Mouse (Mus musculus): ENCODE results near the gene Grwd1. TPM values are rescaled to one million over a fixed set of nuclear protein-coding genes. Genes with fewer than 3 reads are reported as not detected.

Grwd1 gene
- total RNA-seq, 2 experiments from 2014 or later: 8.6 to 12.5 TPM

DNA sequence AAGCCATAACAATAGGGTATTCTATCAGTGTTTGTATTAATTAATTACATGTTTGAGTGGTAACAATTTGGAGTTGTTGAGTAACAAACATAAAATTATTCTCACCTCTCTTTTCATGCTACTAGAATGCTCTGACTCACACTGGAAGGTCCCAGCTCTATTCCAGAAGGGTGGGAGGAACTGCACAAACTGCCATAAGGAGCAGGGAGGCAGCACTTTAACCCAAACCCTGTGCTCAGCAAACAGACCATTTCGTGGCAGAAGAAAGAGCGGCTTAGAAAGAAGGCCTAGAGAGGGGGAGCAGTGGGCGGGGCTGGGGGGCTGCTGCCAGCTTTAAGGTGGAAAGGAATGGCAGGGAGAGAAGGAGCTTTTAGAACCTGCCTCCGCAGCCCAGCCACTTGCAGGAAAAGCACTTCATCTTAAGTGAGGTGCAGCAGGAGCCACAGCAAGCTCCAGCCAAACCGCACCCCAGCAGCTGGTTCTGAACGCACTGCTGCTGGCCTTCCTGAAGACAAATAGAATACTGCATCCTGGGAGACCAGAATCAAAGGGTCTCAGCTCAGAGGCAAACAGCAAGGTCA, 17.8 kb upstream of the Grwd1 start:
- intact Hi-C loops (cut with DNase I): no loop called here
- no peak for DNase-seq

GRCm38 (mm10) chr7:45842950-45843744, 12.4 kb upstream of the Grwd1 start:
- intact Hi-C loops (cut with DNase I): no loop called here

DNA sequence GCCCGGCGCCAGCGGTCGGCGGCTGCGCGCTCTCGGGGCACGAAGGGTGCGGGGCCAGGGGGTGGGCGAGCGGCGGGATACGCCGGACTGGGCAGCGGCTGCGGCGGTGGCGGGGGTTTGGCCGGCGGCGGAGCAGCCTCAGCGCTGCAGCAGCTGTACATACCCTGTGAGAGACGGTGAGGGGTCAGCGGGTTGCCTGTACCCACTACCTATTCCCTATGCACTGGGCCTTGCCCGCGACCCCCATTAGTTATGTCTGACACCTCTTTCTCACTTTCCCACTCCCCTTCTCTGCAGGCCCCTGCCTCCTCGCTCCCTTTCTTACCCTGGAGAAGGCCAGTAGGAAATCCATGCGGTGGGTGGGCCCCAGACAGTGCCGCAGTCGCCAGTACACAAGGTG, 3.2 kb upstream of the Grwd1 start:
- no peak for DNase-seq
- intact Hi-C loops (cut with DNase I): no loop called here

More at GRCm38 (mm10) chr7:45842950-45843744, 12.4 kb upstream of the Grwd1 start:
- DNase-seq: no peak

DNA sequence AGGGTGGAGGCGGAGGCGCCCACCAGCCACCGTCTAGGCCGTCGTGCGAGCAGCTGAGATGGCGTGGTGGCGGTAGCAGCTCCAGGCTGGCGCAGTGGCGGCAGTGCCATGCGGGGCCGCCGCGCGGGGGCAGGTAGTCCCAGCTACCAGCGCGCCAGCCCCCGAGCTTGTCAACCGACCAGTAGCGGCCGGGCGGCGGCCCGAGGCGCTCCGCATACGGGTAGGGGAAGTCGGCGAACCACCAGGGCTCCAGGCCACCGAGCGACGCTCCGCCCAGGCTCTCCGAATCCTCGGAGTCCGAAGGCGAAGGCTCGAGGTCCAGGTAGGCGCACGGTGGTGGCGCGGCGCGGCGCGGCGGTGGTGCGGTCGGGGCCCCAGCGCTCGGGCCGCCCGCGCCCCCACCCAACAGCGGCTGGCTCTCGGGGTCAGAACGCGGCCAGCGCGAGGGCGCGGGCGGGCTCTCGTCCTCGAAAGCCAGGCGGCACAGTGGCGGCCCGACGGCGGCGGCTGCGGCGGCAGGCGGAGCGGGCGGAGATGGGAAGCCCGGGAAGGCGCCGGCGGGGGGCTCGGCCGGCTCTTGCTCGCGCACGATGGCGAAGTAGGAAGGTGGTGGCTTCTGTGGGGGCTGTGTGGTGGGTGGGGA, 2.5 kb upstream of the Grwd1 start:
- intact Hi-C loops (cut with DNase I): no loop called here
- no peak for DNase-seq

- intact Hi-C loops (cut with DNase I): no loop called here
- DNase-seq: no peak
Measured at GRCm38 (mm10) chr7:45832428-45832827, 1.7 kb upstream of the Grwd1 start.

DNA sequence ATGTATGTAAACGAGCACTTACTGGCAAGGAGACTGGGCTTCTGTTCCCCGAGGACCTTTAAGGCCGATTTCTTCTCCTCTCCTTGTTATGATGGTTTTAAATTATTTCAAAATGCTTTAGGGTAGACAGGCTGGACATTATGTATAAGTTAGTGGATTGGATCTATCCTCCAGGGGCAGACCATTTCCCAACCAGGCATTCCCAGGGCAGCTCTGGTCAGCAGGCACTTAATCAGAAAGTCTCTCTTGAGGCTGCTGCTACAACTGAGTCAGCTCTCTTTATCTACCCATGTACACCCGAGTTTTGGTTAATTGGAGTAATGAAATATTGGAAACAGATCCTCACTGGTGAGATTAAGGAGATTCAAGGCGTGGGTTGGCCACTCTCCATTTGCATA, 383 bp upstream of the Grwd1 start:
- DNase-seq: no peak
- intact Hi-C loops (cut with DNase I): loop anchor here (2.0 kb wide), 1 partner anchor 16 kb away; the partner anchor contains the start of gene Cyth2

- intact Hi-C loops (cut with DNase I): no loop called here
- DNase-seq: no peak
Measured at GRCm38 (mm10) chr7:45826631-45827030, 4.1 kb downstream of the Grwd1 start.

DNA sequence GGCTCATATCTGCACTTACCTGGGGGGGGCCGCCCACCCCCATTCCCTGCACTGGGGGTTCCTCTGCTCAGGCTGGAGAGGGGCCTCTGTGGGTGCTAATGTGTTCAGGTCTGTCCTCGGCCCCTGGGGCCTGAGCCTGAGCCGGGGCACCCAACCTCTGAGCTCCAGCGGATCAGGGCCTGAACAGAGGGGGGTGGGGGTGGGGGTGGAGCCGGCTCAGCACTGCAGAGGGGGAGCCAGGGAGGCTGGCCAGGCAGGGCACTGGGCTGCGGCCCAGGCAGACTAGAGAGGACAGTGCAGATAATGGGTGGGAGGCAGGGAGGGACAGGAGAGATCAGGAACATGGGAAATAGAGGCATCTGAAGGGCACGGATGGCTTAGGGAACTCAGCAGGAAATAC, 6.1 kb downstream of the Grwd1 start, which contains the start of gene Kcnj14:
Gene Kcnj14 (minus strand): TSS at position 185 of the 400 bp plus-strand sequence.
- DNase-seq: no peak
- intact Hi-C loops (cut with DNase I): no loop called here

DNA sequence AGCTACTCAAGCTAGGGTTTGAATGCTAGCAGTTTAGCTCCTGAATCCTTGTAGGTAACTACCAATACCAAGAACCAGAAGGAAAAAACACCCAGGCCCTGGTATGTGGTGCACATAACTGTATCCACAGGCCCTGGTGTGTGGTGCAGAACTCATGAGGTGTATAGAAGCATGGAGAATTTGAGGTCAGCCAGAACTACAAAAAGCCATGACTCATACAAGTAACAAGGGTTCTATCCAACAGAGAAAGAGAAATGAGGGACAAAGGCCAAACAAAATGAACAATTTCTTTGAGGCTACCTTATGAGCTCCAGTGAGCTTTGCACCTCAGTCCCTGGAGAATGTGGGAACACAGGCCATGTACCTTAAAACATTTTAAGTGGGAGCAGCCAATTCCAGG, 9.8 kb downstream of the Grwd1 start:
- intact Hi-C loops (cut with DNase I): no loop called here
- DNase-seq: no peak

GRCm38 (mm10) chr7:45819843-45820242, 10.9 kb downstream of the Grwd1 start:
- intact Hi-C loops (cut with DNase I): no loop called here
- no peak for DNase-seq

- intact Hi-C loops (cut with DNase I): loop anchor here (2.0 kb wide), 1 partner anchor 15 kb away; the partner anchor contains the start of gene Grwd1
- DNase-seq: no peak
Measured at GRCm38 (mm10) chr7:45815984-45816351, 14.8 kb downstream of the Grwd1 start.

DNA sequence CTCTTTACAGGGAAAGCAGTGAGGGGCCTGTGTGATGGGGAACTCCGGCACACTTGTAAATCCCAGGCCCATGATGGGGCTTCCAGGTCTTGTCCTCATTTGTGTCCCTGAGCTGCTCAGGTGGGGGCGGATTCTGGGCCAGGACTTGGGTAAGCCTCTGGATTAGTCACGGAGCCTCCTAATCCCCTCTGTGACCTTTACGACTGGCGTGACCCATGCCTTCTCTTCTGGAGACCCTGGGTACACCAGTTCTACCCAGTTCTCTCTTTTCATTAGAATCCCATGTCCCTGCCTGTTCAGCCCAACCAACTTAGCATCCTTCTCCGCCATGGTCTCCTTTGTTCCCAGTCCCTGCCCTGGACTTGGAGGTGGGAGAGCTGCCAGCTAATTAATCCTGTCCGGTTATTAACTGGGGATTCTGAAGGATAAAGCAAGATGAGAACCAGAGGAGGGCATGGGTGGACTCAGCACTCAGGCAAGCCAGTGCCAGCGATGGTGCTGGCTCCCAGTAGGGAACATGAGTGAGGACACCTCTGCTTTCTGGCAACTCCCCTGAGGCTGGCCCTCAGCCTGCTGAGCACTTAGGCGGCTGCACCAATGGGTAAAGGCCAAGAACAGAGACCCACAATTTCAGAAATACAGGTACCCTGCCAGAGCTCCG, 15.3 kb downstream of the Grwd1 start:
- no peak for DNase-seq
- intact Hi-C loops (cut with DNase I): loop anchor here (2.0 kb wide), 1 partner anchor 15 kb away; the partner anchor contains the start of gene Grwd1

GRCm38 (mm10) chr7:45814841-45815240, 15.9 kb downstream of the Grwd1 start:
- DNase-seq: no peak
- intact Hi-C loops (cut with DNase I): loop anchor here (2.0 to 5.0 kb wide), 2 partner anchors 16 to 107 kb away; partner anchors contain the start of genes Ccdc114, Emp3 and Grwd1

DNA sequence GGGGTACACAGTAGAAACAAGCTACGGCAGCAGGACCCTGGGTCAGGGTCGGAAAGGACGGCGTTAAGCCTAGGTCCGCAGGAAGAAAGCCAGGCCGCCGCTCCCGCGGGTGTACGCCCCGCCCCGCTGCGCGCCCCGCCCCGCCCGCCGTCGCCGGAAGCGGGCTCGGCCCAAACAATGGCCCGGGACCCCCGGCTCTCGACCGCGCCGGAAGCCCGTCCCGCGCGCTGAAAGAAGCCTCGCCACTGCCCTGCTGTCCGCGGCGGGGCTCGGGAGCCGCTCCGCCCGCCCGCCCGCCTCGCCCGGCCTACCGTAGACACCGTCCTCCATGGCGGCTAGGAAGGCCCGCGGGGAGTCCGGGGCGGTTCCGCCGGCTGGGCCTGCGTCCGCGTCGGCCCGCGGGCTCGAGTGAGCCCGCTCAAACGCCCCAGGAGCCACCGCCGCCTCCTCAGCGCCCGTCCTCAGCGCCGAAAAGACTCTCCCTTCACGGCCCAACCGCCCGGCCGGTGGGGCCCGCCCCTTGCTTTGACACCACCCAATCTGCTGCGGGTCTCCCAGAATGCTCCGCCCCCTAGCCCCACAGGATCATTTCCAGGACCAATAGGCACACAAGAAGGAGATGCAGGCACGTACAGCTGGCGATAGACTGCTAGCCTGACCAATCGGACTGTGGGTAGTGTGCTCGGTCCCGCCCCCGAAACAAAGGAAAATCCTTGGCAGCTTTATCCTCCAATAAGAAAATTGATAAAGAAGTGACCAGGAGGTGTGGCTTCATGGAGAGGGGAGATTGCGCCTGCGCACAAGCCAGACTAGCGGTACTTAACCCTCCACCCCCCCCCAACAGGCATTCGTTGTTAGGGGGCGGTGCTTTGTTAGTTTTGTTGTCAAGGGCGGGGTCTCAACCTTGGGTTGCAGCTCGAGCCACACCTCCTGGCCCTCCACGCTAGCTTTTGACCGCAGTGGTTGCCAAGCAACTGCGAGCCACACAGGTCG, 16.7 kb downstream of the Grwd1 start, which contains the start of gene Cyth2:
Gene Cyth2 (minus strand): TSS at position 795 of the 993 bp plus-strand sequence.
- peak; percentile 99 for DNase-seq
- intact Hi-C loops (cut with DNase I): loop anchor here (2.0 to 5.0 kb wide), 2 partner anchors 17 to 108 kb away; partner anchors contain the start of genes Ccdc114, Emp3 and Grwd1

DNA sequence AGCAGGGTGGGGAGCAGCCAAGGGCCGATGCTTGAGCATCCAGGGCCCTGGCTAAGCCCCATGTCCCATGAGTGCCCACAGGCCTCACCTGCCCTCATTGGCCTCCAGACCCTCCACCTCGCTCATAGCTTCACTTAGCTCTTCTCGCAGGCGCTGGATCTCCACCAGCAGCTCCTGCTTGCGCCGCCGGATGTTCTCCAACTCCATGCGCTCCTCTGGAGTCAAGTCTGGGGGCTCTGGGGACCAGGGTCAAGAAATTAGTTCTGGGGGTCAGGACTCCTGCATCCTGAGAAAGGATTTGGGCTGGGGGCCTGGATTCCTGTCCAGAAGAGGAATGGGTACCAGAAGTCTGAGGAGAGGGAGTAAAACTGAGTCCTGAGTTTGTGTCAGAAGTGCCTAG, 17.8 kb downstream of the Grwd1 start:
- intact Hi-C loops (cut with DNase I): loop anchor here (5.0 kb wide), 1 partner anchor 109 kb away; the partner anchor contains the start of genes Ccdc114 and Emp3
- no peak for DNase-seq

- intact Hi-C loops (cut with DNase I): loop anchor here (5.0 kb wide), 1 partner anchor 113 kb away; the partner anchor contains the start of genes Ccdc114 and Emp3
- no peak for DNase-seq
Measured at GRCm38 (mm10) chr7:45809276-45810075, 21.3 kb downstream of the Grwd1 start.

GRCm38 (mm10) chr7:45808471-45808870, 22.3 kb downstream of the Grwd1 start:
- intact Hi-C loops (cut with DNase I): no loop called here
- DNase-seq: no peak

GRCm38 (mm10) chr7:45805941-45806340, 24.8 kb downstream of the Grwd1 start:
- no peak for DNase-seq
- intact Hi-C loops (cut with DNase I): no loop called here
